Mouse (Mus musculus) lung, embryonic 14.5 days (tissue): Measurements from ENCODE around the gene Gzmg. TPM values are rescaled to one million over a fixed set of nuclear protein-coding genes. Genes with fewer than 3 reads are reported as not detected.
"Not testable (repeated sequence)": the region's sequence is repeated elsewhere in the genome, so short reads cannot be mapped to it uniquely, and the experiment has no call there.

ENCODE experiments used
- ATAC-seq: fragments of 200-750 bp; cut with Nextera tagmentation; 2 replicates; pipeline ENCODE4 v1.8.0; 2017; ENCODE audit warnings: mild to moderate bottlenecking, moderate TSS enrichment, moderate library complexity; ENCODE audit not compliant: insufficient read depth
- DNase-seq: peaks from one replicate; pipeline ENCODE4 v3.0.0-alpha.2; 2015
- H3K27ac ChIP-seq: fragments of 300-500 bp; sonication (generic); 2 replicates; pipeline ENCODE4 v1.5.1; 2014; ENCODE audit warnings: low read depth, mild to moderate bottlenecking, moderate library complexity
- H3K27me3 ChIP-seq: fragments of 300-500 bp; sonication (generic); 2 replicates; pipeline ENCODE4 v1.6.1; 2014; ENCODE audit warnings: low read length, control low read depth; ENCODE audit not compliant: insufficient read depth
- H3K36me3 ChIP-seq: fragments of 300-500 bp; sonication (generic); 2 replicates; pipeline ENCODE4 v1.6.1; 2014; ENCODE audit warnings: control low read depth; ENCODE audit not compliant: insufficient read depth
- H3K4me1 ChIP-seq: fragments of 300-500 bp; sonication (generic); 2 replicates; pipeline ENCODE4 v1.6.1; 2014; ENCODE audit warnings: antibody characterized with exemption, control low read depth; ENCODE audit not compliant: insufficient read depth
- H3K4me2 ChIP-seq: fragments of 300-500 bp; sonication (generic); 2 replicates; pipeline ENCODE4 v1.6.1; 2014; ENCODE audit warnings: mild to moderate bottlenecking
- H3K4me3 ChIP-seq: fragments of 300-500 bp; sonication (generic); 2 replicates; pipeline ENCODE4 v1.5.1; 2014; ENCODE audit warnings: low read depth, low read length
- H3K9ac ChIP-seq: fragments of 300-500 bp; sonication (generic); 2 replicates; pipeline ENCODE4 v1.6.1; 2014
- H3K9me3 ChIP-seq: fragments of 300-500 bp; sonication (generic); 2 replicates; pipeline ENCODE4 v1.6.1; 2016; ENCODE audit warnings: low read depth, low read length, control low read depth
- CTCF ChIP-seq: IDR thresholded peaks from 2 replicates; pipeline ENCODE4 v1.5.1; 2016; ENCODE audit warnings: antibody characterized with exemption, low read depth
- WGBS: fragments of 180-500 bp; shearing (Covaris S2); extraction: QIAGEN DNeasy Blood & Tissue Kit; methylation state at CpG from one replicate; pipeline ENCODE4 v1.1.7; 2014; 5-methylcytosine and 5-hydroxymethylcytosine counted together
- polyA plus RNA-seq: library from polyadenylated mRNA; unstranded; fragments of >200 nt; fragmentation: Nextera tagmentation; extraction: Ambion mirVana; gene quantifications from 2 replicates; pipeline ENCODE4 v1.2.1, GENCODE M21; 2014

Gzmg gene
- polyA plus RNA-seq, 1 experiment from 2014 or later, result not detected

- Histone ChIP-seq H3K36me3 (no peaks in the 10 kb centered on the region), H3K9ac (no peak overlapping the region), H3K4me1 (no peaks in the 10 kb centered on the region), H3K27me3 (no peaks in the 10 kb centered on the region), H3K4me3 (no peak overlapping the region), H3K4me2 (no peak overlapping the region), H3K9me3 (no peaks in the 10 kb centered on the region), H3K27ac (no peak overlapping the region)
- no peak for ATAC-seq
- DNase-seq, result no peak
- 76% methylated on average over 3 of the region's 3 CpGs for WGBS
- no peak for TF ChIP-seq CTCF
These were observed 35.9 kb downstream of the Gzmg start for GRCm38 (mm10) chr14:56123516-56123915.

GRCm38 (mm10) chr14:56120525-56120924 is 38.9 kb downstream of the Gzmg start, which contains the start of gene Gzme:
Gzme (minus strand) TSS chr14:56120625.
- Histone ChIP-seq H3K4me2 (no peak within 1 kb of the TSS), H3K9me3 (no peaks in the 10 kb centered on the region), H3K4me1 (no peaks in the 10 kb centered on the region), H3K9ac (no peak within 1 kb of the TSS), H3K36me3 (no peaks in the 10 kb centered on the region), H3K27me3 (no peaks in the 10 kb centered on the region), H3K27ac (no peak within 1 kb of the TSS), H3K4me3 (no peak within 1 kb of the TSS)
- no peak for DNase-seq
- ATAC-seq, result no peak
- no peak for TF ChIP-seq CTCF

- H3K4me2 ChIP-seq, H3K9me3 ChIP-seq, H3K27ac ChIP-seq, H3K4me1 ChIP-seq, ATAC-seq, H3K9ac ChIP-seq, H3K36me3 ChIP-seq, H3K4me3 ChIP-seq, H3K27me3 ChIP-seq, DNase-seq: not testable (repeated sequence)
- 88% methylated on average over 33 of the region's 33 CpGs for WGBS
These were observed 43.7 kb downstream of the Gzmg start for GRCm38 (mm10) chr14:56115531-56116310.

Other genes starting within 250 kb of the Gzmg start
- gene Cma1, start 214.9 kb downstream of the Gzmg start, polyA plus RNA-seq, result 3.7 and 4.4 TPM in 2 replicates
- gene Cma2, start 208.6 kb downstream of the Gzmg start, polyA plus RNA-seq, result not detected in 2 replicates
- gene Mcpt1, start 141.6 kb downstream of the Gzmg start, polyA plus RNA-seq, result not detected in 2 replicates
- gene Mcpt9, start 129.1 kb downstream of the Gzmg start, polyA plus RNA-seq, result not detected in 2 replicates
- not detected in 2 replicates for gene Mcpt2, start 117.5 kb downstream of the Gzmg start, polyA plus RNA-seq
- gene Mcpt4, start 97.3 kb downstream of the Gzmg start, polyA plus RNA-seq, result 0.28 TPM in 1 of 2 replicates, not detected in the other
- gene Mcpt8, start 74.3 kb downstream of the Gzmg start, polyA plus RNA-seq, result 0.54 and 2.8 TPM in 2 replicates
- gene Ctsg, start 57.0 kb downstream of the Gzmg start, polyA plus RNA-seq, result not detected in 2 replicates
- gene Gzme, start 39.0 kb downstream of the Gzmg start, polyA plus RNA-seq, result not detected in 2 replicates
- gene Gzmd, start 27.0 kb downstream of the Gzmg start, polyA plus RNA-seq, result not detected in 2 replicates
- gene Gzmn, start 15.0 kb upstream of the Gzmg start, polyA plus RNA-seq, result not detected in 2 replicates
- not detected in 2 replicates for gene Gzmf, start 51.8 kb upstream of the Gzmg start, polyA plus RNA-seq
- gene Gzmc, start 75.1 kb upstream of the Gzmg start, polyA plus RNA-seq, result not detected in 2 replicates
- 0.25 and 0.38 TPM in 2 replicates for gene Gzmb, start 102.7 kb upstream of the Gzmg start, polyA plus RNA-seq
- gene Atp12a, start 205.5 kb upstream of the Gzmg start, polyA plus RNA-seq, result 1.4 and 1.6 TPM in 2 replicates
- 0.84 and 2.5 TPM in 2 replicates for gene Rnf17, start 243.0 kb upstream of the Gzmg start, polyA plus RNA-seq